Mouse (Mus musculus): ENCODE measurements around the gene Trio. TPM values are rescaled to one million over a fixed set of nuclear protein-coding genes. Genes with fewer than 3 reads are reported as not detected.

The Trio gene
- polyA plus RNA-seq, 1 experiment from 2014 or later: 36.4 TPM

- ATAC-seq (ENCODE audit: low FRiP score): no peak
- Histone ChIP-seq H3K27ac (replicated peaks) (peak overlapping the region; percentile 82), H3K4me2 (peak overlapping the region; percentile 35), H3K4me1 (peaks cover 98% of the 10 kb centered on the region), H3K27me3 (replicated peaks) (no peaks in the 10 kb centered on the region), H3K9ac (replicated peaks) (no peak overlapping the region; the same call in 1 of the 2 replicates), H3K36me3 (no peaks in the 10 kb centered on the region), H3K9me3 (replicated peaks) (no peaks in the 10 kb centered on the region), H3K4me3 (replicated peaks) (peak overlapping the region; percentile 16)
- 37% methylated on average over 12 of the region's 12 CpGs for WGBS
These were observed 240.2 kb downstream of the Trio start for GRCm38 (mm10) chr15:27785280-27786001.

- ATAC-seq (ENCODE audit: low FRiP score): no peak
These were observed 241.5 kb downstream of the Trio start for GRCm38 (mm10) chr15:27784126-27784563.

GRCm38 (mm10) chr15:27783541-27784125, 242.0 kb downstream of the Trio start:
- WGBS: 24% methylated on average over 12 of the region's 12 CpGs
- ATAC-seq (ENCODE audit: low FRiP score): no peak

More at GRCm38 (mm10) chr15:27784126-27784563, 241.5 kb downstream of the Trio start:
- Histone ChIP-seq H3K4me2 (peak overlapping the region; percentile 35), H3K9me3 (replicated peaks) (no peaks in the 10 kb centered on the region), H3K4me1 (peaks cover 98% of the 10 kb centered on the region), H3K27ac (replicated peaks) (peak overlapping the region; percentile 82), H3K4me3 (replicated peaks) (no peak overlapping the region), H3K27me3 (replicated peaks) (no peaks in the 10 kb centered on the region), H3K9ac (replicated peaks) (peak overlapping the region; percentile 38; the same call in 1 of the 2 replicates), H3K36me3 (no peaks in the 10 kb centered on the region)
- WGBS: 11% methylated on average over 10 of the region's 10 CpGs

GRCm38 (mm10) chr15:27783092-27783491, 242.6 kb downstream of the Trio start:
- no peaks in the 10 kb centered on the region for H3K36me3 ChIP-seq
- peak overlapping the region; percentile 38; the same call in 1 of the 2 replicates for H3K9ac ChIP-seq (replicated peaks)
- peak overlapping the region; percentile 35 for H3K4me2 ChIP-seq
- no peaks in the 10 kb centered on the region for H3K9me3 ChIP-seq (replicated peaks)
- WGBS: 19% methylated on average over 8 of the region's 8 CpGs
- peak overlapping the region; percentile 82 for H3K27ac ChIP-seq (replicated peaks)
- H3K4me3 ChIP-seq (replicated peaks): no peak overlapping the region
- H3K4me1 ChIP-seq: peaks cover 98% of the 10 kb centered on the region
- ATAC-seq (ENCODE audit: low FRiP score): no peak
- no peaks in the 10 kb centered on the region for H3K27me3 ChIP-seq (replicated peaks)

More at GRCm38 (mm10) chr15:27783541-27784125, 242.0 kb downstream of the Trio start:
- Histone ChIP-seq H3K4me3 (replicated peaks) (no peak overlapping the region), H3K9me3 (replicated peaks) (no peaks in the 10 kb centered on the region), H3K4me1 (peaks cover 98% of the 10 kb centered on the region), H3K36me3 (no peaks in the 10 kb centered on the region), H3K4me2 (peak overlapping the region; percentile 35), H3K9ac (replicated peaks) (peak overlapping the region; percentile 38; the same call in 1 of the 2 replicates), H3K27me3 (replicated peaks) (no peaks in the 10 kb centered on the region), H3K27ac (replicated peaks) (peak overlapping the region; percentile 82)

GRCm38 (mm10) chr15:27782383-27783036, 243.1 kb downstream of the Trio start:
- H3K4me2 ChIP-seq: peak overlapping the region; percentile 35
- no peak overlapping the region for H3K4me3 ChIP-seq (replicated peaks)
- no peak overlapping the region for H3K9ac ChIP-seq (replicated peaks)
- H3K27ac ChIP-seq (replicated peaks): peak overlapping the region; percentile 82
- 11% methylated on average over 15 of the region's 15 CpGs for WGBS
- no peaks in the 10 kb centered on the region for H3K36me3 ChIP-seq
- peak; percentile 74 for ATAC-seq (ENCODE audit: low FRiP score)
- H3K27me3 ChIP-seq (replicated peaks): no peaks in the 10 kb centered on the region
- H3K4me1 ChIP-seq: peaks cover 98% of the 10 kb centered on the region
- H3K9me3 ChIP-seq (replicated peaks): no peaks in the 10 kb centered on the region

GRCm38 (mm10) chr15:27779827-27780226, 245.8 kb downstream of the Trio start:
- Histone ChIP-seq H3K27me3 (replicated peaks) (no peaks in the 10 kb centered on the region), H3K9ac (replicated peaks) (no peak overlapping the region), H3K36me3 (no peaks in the 10 kb centered on the region), H3K4me1 (peaks cover 87% of the 10 kb centered on the region), H3K9me3 (replicated peaks) (no peaks in the 10 kb centered on the region), H3K4me3 (replicated peaks) (no peak overlapping the region), H3K27ac (replicated peaks) (peak overlapping the region; percentile 82), H3K4me2 (peak overlapping the region; percentile 21)
- 0 out of 2 replicates have a peak, but pooled peaks have one; percentile 25 for ATAC-seq (ENCODE audit: low FRiP score)
- WGBS: 15% methylated on average over 10 of the region's 10 CpGs

GRCm38 (mm10) chr15:27779398-27779797, 246.2 kb downstream of the Trio start:
- 24% methylated on average over 11 of the region's 11 CpGs for WGBS
- ATAC-seq (ENCODE audit: low FRiP score): no peak
- Histone ChIP-seq H3K4me2 (peak overlapping the region; percentile 21), H3K27me3 (replicated peaks) (no peaks in the 10 kb centered on the region), H3K4me1 (peaks cover 83% of the 10 kb centered on the region), H3K9me3 (replicated peaks) (no peaks in the 10 kb centered on the region), H3K4me3 (replicated peaks) (no peak overlapping the region), H3K9ac (replicated peaks) (no peak overlapping the region), H3K27ac (replicated peaks) (peak overlapping the region; percentile 82), H3K36me3 (no peaks in the 10 kb centered on the region)

- no peak overlapping the region for H3K4me3 ChIP-seq (replicated peaks)
- WGBS: 23% methylated on average over 3 of the region's 3 CpGs
- H3K4me2 ChIP-seq: peak overlapping the region; percentile 20; the same call in 1 of the 2 replicates
- peaks cover 72% of the 10 kb centered on the region for H3K4me1 ChIP-seq
- H3K9ac ChIP-seq (replicated peaks): no peak overlapping the region
- H3K36me3 ChIP-seq: peaks cover 10% of the 10 kb centered on the region
- ATAC-seq (ENCODE audit: low FRiP score): no peak
- no peaks in the 10 kb centered on the region for H3K27me3 ChIP-seq (replicated peaks)
- H3K9me3 ChIP-seq (replicated peaks): no peaks in the 10 kb centered on the region
- peak overlapping the region; percentile 82 for H3K27ac ChIP-seq (replicated peaks)
These were observed 247.4 kb downstream of the Trio start for GRCm38 (mm10) chr15:27778256-27778655.

- WGBS: 16% methylated on average over 11 of the region's 11 CpGs
- H3K9me3 ChIP-seq (replicated peaks): no peaks in the 10 kb centered on the region
- no peak overlapping the region for H3K9ac ChIP-seq (replicated peaks)
- ATAC-seq (ENCODE audit: low FRiP score): no peak
- H3K36me3 ChIP-seq: peaks cover 15% of the 10 kb centered on the region
- H3K4me3 ChIP-seq (replicated peaks): no peak overlapping the region
- peaks cover 65% of the 10 kb centered on the region for H3K4me1 ChIP-seq
- peak overlapping the region; percentile 20; the same call in 1 of the 2 replicates for H3K4me2 ChIP-seq
- peak overlapping the region; percentile 82 for H3K27ac ChIP-seq (replicated peaks)
- H3K27me3 ChIP-seq (replicated peaks): no peaks in the 10 kb centered on the region
These were observed 248.0 kb downstream of the Trio start for GRCm38 (mm10) chr15:27777455-27778190.

GRCm38 (mm10) chr15:27774481-27774880, 251.2 kb downstream of the Trio start:
- ATAC-seq (ENCODE audit: low FRiP score): no peak
- Histone ChIP-seq H3K27ac (replicated peaks) (no peak overlapping the region), H3K4me2 (no peak overlapping the region), H3K4me1 (peaks cover 58% of the 10 kb centered on the region), H3K9me3 (replicated peaks) (no peaks in the 10 kb centered on the region), H3K27me3 (replicated peaks) (no peaks in the 10 kb centered on the region), H3K4me3 (replicated peaks) (no peak overlapping the region), H3K36me3 (peaks cover 34% of the 10 kb centered on the region), H3K9ac (replicated peaks) (no peak overlapping the region)
- 64% methylated on average over 7 of the region's 7 CpGs for WGBS

GRCm38 (mm10) chr15:27772125-27772627, 253.5 kb downstream of the Trio start:
- H3K27ac ChIP-seq (replicated peaks): 0 out of 2 replicates have a peak overlapping the region, but pooled peaks have one; percentile 58
- no peaks in the 10 kb centered on the region for H3K27me3 ChIP-seq (replicated peaks)
- no peak overlapping the region for H3K9ac ChIP-seq (replicated peaks)
- H3K4me1 ChIP-seq: peaks cover 37% of the 10 kb centered on the region
- no peak overlapping the region for H3K4me2 ChIP-seq
- peaks cover 55% of the 10 kb centered on the region for H3K36me3 ChIP-seq
- WGBS: 82% methylated on average over 7 of the region's 7 CpGs
- no peaks in the 10 kb centered on the region for H3K9me3 ChIP-seq (replicated peaks)
- no peak overlapping the region for H3K4me3 ChIP-seq (replicated peaks)
- no peak for ATAC-seq (ENCODE audit: low FRiP score)

All from neural tube, embryonic 15.5 days (tissue).